Mouse (Mus musculus): ENCODE results near the gene Synj1.

Synj1 gene

DNA sequence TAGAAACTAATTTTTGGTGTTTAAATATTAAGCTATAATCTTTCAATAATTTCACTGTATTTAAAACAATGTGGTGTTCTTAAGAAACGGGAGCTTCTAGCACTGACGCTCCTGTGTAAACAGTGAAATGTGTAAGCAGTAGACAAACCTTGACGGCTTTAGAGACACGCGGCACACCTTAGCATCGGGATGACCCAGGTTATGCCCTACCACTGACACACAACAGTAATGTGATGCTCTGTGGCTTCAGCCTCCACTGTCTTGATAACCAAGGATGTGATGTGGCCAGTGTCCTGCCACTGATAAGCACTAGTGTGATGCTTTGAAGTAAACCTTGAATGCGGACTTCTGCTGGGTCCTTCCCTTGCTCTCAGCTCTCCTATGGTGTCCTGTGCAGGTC lies 69.9 kb downstream of the Synj1 start:
- in situ Hi-C loops (cut with MboI), result no loop called here

DNA sequence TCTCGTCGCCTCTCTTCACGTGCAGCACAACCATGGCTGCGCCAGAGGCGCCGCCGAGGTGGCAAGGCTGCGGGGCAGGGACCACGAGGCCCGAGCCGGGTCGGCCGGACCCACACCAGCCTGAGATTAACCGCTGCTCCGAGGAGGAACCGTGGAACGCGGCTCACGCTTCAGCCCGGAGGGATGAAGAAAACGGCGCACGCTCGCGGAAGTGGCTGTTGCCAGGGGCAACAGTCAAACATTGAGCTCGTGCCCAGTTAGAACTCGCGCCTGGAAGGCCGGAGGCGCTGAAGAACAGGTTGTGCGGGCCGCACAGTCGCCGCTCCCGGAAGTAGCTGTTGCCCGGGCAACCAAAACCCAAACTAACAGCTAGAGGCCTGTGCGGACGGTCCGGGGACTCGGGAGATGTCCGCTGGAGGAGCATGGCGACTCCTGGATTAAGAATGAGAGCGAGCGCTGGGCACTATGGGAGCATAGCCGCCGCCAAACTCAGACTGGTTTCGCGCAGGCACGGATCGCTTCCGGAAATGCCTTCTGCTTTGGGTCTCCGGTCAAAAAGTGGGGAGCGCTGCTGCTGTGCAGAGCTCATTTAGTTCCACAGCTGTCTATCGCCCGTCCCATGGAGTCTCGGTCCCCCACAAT lies 76.3 kb downstream of the Synj1 start, which contains the start of gene Cfap298:
Gene Cfap298, minus strand, starts transcription at position 428 of the 642 bp plus-strand sequence.
- in situ Hi-C loops (cut with MboI), result no loop called here

DNA sequence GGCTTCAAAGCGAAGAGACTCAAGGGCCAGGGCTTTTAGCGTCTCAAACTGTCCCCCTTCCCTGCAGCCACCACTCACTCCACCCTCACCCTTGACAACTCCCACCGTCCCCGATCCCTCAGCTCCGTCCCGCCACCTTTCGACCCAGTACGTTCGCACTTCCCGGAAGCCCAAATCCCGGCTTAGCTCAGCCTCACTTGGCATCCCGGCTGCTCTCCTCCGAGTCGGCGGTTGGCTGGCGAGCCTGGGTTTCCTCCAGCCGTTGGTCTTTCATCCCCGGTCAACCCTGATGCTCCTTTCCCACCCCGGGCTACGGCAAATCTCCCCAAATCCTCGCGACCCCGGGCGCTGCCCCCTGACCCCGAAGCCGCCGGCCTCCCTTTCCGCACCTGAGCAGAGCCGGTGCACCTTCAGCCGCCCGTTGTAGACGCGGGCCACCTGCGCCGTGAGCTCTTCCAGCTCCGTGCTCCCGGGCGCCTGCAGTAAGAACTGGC lies 76.9 kb downstream of the Synj1 start:
- in situ Hi-C loops (cut with MboI), result no loop called here

DNA sequence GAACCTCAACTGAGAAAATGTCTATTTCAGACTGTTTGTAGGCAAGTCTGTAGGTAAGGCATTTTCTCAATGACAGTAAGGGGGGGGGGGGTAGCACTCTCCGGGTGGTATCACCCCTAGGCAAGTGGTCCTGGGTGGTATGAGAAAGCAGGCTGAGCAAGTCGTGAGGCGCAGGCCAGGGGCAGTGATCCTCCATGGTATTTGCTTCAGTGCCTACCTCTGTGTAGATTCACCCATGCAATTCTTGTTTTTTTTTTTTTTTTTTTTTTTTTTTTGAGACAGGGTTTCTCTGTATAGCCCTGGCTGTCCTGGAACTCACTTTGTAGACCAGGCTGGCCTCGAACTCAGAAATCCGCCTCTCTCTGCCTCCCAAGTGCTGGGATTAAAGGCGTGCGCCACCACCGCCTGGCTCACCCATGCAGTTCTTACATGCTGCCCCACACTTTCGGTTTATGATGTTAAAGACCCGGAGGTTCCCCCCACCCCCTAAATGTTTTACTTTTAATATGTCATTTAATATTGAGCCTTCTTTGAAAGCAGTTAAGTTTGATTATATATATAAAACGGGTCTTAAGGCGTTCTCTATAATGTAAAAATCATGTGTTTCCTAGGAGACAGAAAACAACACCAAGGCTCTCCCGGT lies 77.5 kb downstream of the Synj1 start:
- in situ Hi-C loops (cut with MboI), result no loop called here

DNA sequence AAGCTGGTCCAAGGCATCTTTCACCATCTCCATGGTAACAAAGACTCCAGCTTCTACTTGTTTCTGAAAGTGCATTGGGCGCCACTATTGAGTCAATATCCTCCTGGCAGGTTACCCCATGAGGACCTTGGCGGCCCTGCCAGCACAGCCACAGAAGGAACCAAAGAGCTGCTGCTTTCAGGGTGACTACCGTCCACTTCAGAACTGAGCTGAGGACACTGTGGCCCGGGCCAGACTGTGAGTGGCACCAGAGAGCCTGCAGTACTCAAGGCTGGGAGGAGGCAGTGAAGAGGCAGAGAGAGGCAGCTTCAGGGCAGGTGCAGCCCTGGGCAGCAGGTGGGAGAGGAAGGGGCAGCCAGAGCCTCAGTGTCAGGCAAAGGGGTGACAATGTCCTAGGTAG lies 83.7 kb downstream of the Synj1 start:
- in situ Hi-C loops (cut with MboI), result no loop called here

DNA sequence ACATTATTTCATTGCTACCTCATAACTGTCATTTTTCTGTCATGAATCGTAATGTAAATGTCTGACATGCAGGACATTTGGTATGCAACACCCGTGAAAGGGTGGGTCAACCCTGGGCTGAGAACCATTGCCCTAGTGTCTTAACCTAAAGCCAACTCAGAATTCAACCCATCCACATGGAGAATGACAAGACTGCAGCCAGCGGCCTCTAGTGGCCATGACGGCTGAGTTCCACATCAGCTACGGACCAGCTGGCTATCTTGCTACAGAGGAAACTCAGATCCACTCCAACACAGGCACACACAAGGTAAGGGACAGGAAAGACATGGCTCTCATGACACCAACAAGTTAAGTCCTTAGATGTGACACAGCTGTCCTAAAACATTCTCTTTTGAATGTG lies 85.6 kb downstream of the Synj1 start:
- in situ Hi-C loops (cut with MboI), result no loop called here

DNA sequence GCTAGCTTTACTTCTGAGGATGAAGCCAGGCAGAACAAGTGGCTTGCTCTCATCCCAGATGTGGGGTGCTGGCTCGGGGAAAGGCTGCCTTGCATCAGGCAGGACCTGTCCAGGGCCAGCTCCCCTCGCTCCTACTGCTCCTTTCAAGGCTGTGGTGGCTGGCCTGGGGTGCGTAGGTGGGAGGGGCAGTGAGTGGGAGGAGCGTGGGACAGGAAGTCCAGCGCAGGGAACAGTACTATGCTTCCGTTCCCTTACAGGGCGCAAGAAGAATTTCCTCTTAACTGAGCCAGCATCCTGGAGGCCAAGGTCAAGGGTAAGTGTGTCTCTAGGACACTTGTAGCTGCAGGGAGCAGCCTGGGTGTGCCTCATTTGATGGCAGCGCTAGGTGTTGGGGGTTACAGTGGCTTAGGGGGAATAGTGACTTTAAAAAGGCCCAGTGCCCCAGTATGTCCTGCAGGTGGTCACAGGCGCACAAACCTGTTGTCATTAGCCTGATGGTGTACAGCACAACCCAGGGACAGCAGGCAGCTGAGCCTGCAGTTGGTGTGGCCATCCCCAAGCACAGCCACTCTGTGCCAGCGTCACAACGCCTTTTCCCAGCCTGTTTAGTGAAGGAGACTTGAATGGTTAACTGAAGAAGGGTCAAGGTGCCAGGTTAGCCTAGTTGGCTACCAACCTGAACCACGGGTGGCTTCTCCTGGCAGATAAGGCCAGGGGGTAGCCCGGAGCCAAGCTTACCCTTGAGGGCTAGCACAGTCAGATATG lies 86.3 kb downstream of the Synj1 start:
- in situ Hi-C loops (cut with MboI), result no loop called here

DNA sequence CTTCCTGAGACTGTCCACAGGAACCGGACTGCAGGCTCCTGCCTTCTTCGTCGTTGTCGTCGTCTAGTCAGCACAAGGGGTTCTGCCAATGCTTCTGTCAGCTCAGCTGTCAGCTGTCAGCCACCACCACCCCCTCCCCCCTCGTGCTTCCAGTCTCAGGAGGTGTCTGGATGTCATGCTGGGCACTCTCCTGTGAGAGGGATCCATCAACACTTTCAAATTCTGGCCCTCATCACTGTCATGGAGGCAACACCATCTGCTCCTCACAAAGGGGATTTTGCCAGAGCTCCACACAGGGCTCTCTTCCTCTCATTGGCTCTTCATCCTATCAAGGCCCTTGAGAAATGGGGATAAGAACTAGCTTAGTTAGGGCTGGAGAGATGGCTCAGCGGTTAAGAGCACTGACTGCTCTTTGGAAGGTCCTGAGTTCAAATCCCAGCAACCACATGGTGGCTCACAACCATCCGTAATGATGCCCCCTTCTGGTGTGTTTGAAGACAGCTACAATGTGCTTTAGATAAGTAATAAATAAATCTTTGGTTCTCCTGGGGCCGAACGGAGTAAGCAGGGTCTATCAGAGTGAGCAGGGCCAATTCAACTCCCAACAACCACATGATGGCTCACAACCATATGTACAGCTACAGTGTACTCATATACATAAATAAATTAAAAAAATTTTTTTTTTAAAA lies 89.5 kb downstream of the Synj1 start:
- in situ Hi-C loops (cut with MboI), result no loop called here

DNA sequence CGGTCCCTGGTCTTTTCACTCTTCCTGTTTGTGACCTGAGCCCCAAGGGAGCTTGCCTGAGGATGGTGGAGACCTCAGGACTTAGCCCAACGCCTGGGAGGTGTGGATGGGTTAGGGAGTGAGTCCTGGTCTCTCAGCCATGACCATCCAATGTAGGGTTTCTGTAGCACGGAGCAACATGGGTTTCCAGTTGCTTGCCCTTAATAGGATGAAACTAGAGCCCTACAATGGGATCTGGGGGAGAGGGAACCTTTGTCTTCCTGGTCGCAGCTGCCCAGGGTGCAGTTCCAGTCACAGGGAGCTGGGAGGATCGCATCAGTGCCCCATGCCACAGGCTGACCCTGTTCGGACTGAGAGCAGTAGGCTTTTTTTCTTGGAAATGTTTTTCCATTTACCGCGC lies 94.0 kb downstream of the Synj1 start:
- in situ Hi-C loops (cut with MboI), result no loop called here

DNA sequence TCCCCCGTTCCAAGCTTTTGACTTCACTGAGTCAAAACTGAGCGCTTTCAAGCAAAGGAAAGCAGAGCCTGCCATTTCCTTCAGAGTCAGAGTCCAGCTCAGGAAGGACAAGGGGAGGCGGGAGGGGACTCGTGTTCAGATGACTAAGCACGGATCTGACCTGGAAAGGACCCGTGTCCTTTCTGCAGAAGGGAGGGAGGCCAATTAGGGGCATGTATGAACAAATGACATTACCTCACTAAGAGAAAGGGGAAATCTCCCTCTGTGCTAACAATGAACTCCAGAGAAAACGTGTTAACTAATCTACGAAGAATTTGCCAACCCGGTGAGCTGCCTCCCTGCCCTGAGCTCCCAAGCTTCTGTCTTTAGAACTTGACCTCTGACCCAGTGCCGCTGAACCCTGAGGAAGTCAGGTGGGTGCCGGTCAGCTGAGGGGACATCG lies 95.0 kb downstream of the Synj1 start:
- in situ Hi-C loops (cut with MboI), result no loop called here

DNA sequence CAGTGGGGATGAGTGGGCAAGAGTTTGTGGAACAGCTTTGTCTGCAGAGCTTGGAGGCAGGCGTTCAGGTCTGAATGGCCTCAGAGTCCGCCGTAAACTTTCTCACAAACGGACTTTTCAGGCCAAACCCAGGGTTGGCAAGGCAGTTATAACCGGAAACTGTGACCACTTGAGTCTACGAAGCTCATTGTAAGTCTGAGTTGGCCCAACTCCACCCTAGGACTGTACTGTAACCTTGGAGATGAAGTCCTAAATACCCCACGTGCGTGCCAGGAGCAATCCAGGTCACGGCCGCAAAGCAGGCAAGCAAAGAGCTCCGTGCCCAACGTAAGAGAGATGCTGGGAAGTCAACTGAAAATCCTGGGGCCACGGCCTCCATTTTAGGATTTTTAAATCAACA lies 99.3 kb downstream of the Synj1 start:
- in situ Hi-C loops (cut with MboI), result no loop called here

DNA sequence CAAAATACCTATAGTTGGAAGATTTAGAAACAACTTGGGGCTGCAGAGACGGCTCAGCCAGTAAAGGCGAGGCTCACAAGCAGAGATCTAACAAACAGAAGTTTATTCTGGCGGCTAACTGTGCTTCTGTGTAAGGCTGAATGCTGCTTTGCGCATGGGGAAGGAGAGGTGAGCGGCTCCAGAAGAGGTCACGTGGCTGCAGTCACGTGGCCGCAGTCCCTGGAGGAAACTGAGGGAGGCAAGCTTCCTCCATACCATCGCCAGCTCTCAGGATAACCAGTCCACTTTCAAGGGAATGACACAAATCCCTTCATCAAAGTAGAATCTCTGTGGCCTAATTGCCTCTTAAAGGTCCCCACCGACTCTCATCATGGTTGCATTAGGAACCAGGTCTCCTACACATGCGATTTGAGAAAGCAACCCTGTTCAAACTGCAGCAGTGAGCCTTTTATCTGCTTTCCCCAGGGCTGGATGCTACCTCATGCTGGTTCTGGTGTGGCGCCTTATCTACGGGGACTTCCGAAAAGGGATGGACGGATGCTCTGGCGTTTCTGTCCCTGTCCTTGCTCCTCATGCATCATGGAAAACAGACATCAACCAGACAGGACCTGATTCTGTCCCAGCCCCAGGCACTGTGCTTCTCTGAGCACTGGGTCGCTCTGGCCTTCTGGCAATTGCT lies 100.1 kb downstream of the Synj1 start:
- in situ Hi-C loops (cut with MboI), result no loop called here

DNA sequence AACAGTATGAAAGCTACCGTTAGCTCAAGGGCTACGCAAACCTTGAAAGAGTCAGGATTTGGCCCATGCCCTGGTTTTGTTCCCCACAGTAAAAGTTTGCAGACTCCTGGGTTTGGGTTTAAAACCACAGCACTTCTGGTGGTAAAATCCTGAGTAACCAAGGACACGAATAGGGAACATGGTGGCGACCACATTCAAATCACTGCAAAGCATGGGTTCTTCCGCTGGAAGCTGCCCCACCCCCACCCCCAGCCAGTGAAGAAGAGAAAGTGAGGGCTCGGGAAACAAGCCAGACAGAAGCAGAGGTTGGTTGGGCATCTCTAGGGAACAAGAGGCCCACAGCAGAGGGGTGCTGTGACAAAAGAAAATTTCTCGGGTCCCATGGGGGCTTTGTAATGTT lies 103.9 kb downstream of the Synj1 start:
- in situ Hi-C loops (cut with MboI), result no loop called here

DNA sequence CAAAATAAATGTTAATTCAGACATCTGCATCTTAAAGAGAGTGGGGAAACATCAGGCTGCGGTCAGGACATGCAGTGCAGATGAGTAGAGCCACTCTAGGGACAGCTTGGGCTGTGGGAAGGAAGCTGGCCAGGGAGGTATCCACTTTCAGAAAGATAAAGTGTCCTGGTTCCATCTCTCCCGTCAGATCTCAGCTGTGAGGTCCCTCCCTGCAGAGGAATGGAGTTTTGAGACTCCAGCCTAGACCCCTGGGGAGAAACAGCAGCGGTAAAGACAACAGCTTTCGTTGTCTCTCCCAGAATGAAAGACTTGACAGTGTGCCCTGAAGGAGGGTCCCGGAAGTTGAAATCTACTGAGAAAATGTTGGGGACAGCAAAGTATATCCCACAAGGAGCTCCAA lies 107.8 kb downstream of the Synj1 start:
- in situ Hi-C loops (cut with MboI), result no loop called here

DNA sequence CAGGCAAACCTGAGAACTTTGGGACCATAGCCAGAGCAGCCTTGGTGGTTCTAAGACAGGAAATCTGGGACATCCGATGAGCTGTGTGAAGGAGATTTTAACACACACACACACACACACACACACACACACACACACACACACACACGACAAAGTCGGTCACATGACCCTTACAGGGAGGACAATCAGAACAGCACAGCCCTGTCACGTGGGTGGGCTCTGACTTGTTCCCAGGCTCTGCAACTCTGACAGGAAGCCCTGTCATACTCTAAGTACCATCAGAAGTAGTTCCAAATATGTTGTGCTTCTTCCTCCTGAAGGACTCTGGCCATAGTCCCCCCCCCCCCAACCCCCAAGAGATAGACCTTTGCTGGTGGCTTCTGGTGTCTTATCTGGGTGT lies 109.7 kb downstream of the Synj1 start:
- in situ Hi-C loops (cut with MboI), result no loop called here

DNA sequence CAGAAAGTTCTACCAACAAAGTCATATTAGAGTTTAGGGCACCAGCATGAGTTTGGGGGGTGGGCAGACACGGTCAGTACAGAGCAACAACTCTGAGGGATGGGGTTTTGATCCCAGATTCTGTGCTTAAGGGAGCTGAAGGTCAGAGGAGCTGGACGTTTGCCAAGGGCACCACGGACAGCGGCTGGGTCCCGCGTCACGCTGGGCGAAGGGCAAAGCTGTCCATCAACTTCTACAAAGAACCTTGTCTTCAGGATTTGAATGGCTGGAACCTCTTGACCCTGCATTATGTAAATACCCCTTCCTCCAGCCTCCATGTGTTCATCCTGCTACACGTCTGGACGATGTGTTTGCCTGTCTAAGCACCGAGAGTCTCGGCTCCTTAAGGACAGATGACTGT lies 111.6 kb downstream of the Synj1 start:
- in situ Hi-C loops (cut with MboI), result no loop called here

DNA sequence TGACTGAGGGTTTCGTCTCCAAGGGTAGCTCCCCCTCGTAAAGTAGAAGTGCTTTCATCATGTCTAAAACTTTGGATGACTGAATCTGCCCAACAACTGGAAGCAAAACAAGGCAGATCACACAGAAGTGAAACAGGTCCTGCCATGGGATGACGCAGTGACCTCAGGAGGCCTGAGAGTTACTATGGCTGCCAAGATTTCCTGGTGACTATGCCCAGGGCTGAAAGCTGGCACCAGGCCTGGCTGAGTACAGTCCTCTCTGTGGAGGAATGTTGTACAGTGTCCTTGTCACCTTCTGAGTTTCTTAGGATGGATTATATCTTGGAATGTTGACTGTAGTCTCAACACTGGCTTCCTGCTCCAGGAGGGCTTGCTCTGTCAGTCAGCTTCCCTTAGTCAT lies 113.5 kb downstream of the Synj1 start:
- in situ Hi-C loops (cut with MboI), result no loop called here

DNA sequence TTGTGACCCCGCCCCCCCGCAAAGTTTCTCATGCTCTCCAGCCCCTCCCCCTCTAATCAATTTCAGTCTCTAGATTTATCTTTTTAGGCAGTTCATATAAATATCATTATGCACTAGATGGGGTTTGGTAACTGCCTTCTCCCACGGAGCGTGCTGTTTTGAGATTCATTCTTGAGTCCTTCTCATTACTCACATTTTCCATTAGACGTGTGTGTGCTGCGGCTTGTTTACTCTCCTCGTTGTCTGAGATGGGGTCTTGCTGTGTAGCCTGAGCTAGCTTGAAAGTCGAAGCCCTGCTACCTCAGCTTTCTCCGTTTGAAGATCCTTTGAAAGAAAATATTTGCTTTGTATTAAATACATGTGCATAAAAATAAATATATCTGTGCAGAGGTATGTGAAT lies 117.3 kb downstream of the Synj1 start:
- in situ Hi-C loops (cut with MboI), result no loop called here

DNA sequence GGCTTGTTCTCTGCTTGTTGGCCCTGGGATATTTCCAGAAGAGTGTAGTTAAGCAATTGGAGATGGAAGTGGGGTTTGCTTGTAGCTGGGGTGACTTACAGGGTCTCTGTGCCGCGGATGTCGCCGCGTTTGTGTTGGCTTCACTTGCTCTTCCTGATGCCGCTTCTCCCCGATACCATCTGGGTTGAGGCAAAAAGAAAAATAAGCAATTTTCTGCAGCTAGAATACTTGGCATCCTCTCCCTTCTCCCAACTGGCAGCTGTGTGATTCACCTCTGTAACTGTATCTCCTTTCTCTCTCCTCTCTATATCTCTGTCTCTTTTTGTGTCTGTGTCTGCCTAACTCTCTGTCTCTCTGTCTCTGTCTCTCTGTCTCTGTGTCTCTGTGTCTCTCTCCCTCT lies 118.1 kb downstream of the Synj1 start:
- in situ Hi-C loops (cut with MboI), result no loop called here

DNA sequence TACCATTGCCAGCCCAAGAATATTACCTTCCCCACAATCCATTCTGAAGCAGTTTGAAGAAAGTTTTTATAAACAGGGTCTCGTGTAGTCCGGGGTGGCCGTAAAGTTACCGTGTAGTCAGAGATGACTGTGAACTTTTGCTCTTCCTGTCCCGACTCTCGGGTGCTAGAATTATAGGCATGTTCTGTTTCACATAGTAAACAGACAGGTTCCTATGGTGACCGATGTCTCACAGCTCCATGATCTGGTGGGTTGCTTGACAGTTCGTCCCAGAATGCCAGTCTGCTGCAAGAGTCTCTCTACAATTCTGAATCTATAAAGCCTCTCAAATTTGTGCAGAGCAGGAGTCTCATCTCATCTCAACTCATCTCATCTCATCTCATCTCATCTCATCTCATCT lies 119.0 kb downstream of the Synj1 start:
- in situ Hi-C loops (cut with MboI), result no loop called here

DNA sequence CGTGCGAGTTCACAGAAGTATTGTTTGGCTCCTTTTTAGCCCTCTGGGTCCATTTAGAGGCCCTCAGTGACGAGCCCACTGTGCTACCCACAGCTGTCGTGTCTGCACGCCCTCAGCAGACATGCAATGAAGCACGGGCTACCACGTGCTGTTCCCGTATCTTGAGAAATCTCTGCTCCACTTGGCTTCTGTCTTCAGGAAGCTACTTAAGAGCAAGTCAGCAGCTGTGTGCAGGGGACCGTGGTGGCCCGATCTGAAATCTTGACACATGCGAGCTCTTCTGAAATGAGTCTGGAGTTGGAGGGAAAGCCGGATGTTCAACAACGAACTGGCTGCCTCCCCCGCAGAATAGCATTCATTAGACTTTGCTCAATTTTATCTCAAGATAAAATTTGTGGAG lies 119.5 kb downstream of the Synj1 start:
- in situ Hi-C loops (cut with MboI), result no loop called here

DNA sequence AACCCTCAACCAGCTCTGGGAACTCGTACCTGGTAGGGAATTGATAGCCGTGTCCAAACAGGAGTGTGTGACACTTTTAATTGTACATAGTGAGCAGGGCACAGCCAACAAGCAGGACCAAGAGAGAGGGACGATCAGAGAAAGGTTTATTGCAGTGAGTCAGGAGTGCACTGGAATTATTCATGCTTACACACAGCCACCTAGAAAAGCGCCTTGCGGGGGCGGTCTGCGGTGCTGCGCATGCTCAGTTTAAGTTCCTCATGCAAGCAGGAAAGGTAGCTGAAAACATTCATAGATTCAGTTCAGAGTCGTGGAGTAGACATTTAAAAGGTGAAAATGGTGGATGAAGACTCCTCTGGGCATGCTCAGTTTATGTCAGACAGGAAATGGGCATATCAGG lies 120.4 kb downstream of the Synj1 start:
- in situ Hi-C loops (cut with MboI), result no loop called here
